Mouse (Mus musculus): Measurements from ENCODE around the gene Gm2244. TPM values are rescaled to one million over a fixed set of nuclear protein-coding genes. Genes with fewer than 3 reads are reported as not detected.

Gm2244 gene
- not detected in 2 replicates for polyA plus RNA-seq (2012; rRNA removed)

GRCm38 (mm10) chr14:19549863-19550262 is at the start of gene Gm2244:
Gm2244 (minus strand) TSS chr14:19549963.

GRCm38 (mm10) chr14:19584804-19585667 is 35.3 kb upstream of the Gm2244 start, which contains the start of gene Gm2237:
Gm2237 (minus strand) TSS chr14:19585135.

Other genes starting within 250 kb of the Gm2244 start
- not detected in 2 replicates for gene Gm21738, start 131.0 kb downstream of the Gm2244 start, polyA plus RNA-seq (2012; rRNA removed)
- gene Gm2237, start 35.2 kb upstream of the Gm2244 start, polyA plus RNA-seq (2012; rRNA removed), result 0.29 and 0.41 TPM in 2 replicates
- gene Gm5458, start 52.6 kb upstream of the Gm2244 start, polyA plus RNA-seq (2012; rRNA removed), result not detected in 2 replicates
- 30.2 and 35.1 TPM in 2 replicates for gene Nid2, start 201.3 kb upstream of the Gm2244 start, polyA plus RNA-seq (2012; rRNA removed)